Mouse (Mus musculus) liver, postnatal 0 days (tissue): ENCODE data around the gene Nexn.

Experiments used
- CTCF ChIP-seq: sonication (generic); IDR thresholded peaks from 2 replicates; pipeline ENCODE4 v1.5.1; 2016; ENCODE audit warnings: antibody characterized with exemption, low read depth
- EP300 ChIP-seq: IDR thresholded peaks from 2 replicates; pipeline ENCODE4 v1.6.1; 2016; ENCODE audit warnings: antibody characterized with exemption, low read depth, mild to moderate bottlenecking

DNA sequence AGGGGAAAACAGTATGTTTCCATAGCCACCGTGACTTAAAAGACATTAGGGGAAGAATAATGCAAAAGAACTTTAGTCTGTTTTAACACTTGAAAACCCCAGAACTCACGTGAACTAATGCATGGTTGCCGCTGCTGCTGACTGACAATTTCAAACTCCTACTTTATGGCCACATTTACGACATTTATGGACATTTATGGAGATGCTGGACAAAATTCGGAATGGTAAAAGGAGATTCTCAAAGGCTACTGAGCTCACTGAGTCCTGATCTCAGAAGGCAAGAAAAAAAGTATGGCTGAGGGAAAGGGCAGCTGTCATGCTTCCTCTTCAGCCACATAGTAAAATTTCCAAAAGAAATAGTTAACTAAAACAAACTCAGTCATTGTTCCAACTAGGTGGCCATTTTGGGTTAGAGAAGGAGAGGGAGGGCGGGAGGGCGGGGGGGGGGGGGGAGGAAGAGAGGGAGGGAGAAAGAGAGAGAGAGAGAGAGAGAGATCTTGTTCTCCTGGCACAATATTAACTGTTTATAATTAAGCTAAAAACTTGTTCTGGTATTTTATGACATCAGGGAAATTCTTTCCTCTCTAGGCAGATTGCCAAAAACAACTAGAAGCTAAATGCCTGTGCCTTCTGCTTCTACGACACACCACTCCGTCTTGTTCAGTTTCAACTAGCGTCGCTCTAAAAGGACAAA is 73.8 kb downstream of the Nexn start:
- TF ChIP-seq CTCF (no peak), EP300 (no peak)
